Mouse (Mus musculus): ENCODE measurements at regions not wholly inside any gene's neighbourhood (a gene's known extent, or its start where the extent isn't known, plus 50 kb on each side); places are given as distances from the start of the nearest gene placed in this dataset.
A peak's percentile ranks its signal among the peaks of the same experiment; 100 is the strongest.

DNA sequence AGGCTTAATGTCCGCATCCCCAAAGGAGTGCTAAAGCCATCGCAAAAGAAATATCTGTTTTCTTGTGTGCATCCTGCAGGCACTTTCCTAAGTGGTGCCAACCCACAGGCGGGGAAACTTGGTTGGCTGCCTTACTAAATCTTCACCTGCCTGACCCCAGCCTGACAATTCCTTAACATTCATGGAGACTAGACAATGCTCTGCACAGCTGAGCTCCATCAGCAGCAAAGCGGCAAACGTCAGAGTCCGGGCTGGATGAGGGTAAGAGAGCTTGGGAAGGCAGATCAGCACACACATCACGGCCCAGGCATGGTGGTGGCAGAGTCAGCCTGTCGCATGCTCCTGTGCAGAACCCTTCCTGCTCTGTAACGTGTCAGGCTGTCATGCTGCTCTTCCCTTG is 209.8 kb upstream of the Tshz3 start:
- no peak overlapping the region for H3K4me3 ChIP-seq (ENCODE audit: low read depth, low read length)
- DNase-seq (ENCODE audit: low spot score, missing footprints) (no peak), ATAC-seq (ENCODE audit: low FRiP score) (no peak)
- no peak overlapping the region for H3K9ac ChIP-seq (ENCODE audit: low read length)
- no peak overlapping the region for H3K4me2 ChIP-seq
- H3K27me3 ChIP-seq (ENCODE audit: control insufficient read depth, insufficient read depth, low read length): no peaks in the 10 kb centered on the region
- no peak overlapping the region for H3K27ac ChIP-seq (ENCODE audit: low read depth, low read length)
- H3K9me3 ChIP-seq (ENCODE audit: control insufficient read depth, low read length): no peaks in the 10 kb centered on the region
- no peaks in the 10 kb centered on the region for H3K4me1 ChIP-seq (ENCODE audit: control insufficient read depth, insufficient read depth, low read length)
- WGBS: 89% methylated on average over 9 of the region's 9 CpGs
- H3K36me3 ChIP-seq (ENCODE audit: control insufficient read depth, insufficient read depth, low read length): no peaks in the 10 kb centered on the region

DNA sequence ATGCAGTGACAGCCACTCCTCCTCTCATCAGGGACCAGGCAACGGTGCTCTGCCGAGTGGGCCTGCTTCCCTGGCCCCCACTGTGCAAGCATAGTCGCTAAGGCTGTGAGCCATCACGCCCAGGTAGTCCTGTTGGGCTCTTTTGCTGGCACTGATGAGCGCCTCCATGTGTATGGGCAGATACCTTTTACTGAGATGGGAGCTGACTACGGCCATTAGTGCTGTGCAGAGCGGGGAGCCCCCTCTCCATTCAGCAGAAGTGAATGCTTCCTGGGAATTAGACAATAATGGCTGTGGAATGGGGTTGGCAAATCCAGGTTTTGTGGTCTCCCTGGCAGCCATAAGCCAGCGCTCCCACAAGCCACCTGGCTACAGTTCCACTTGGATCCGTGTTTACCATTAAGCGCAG is 206.7 kb upstream of the Tshz3 start:
- DNase-seq (ENCODE audit: low spot score, missing footprints): no peak
- H3K27me3 ChIP-seq (ENCODE audit: control insufficient read depth, insufficient read depth, low read length): no peaks in the 10 kb centered on the region
- no peak overlapping the region for H3K27ac ChIP-seq (ENCODE audit: low read depth, low read length)
- 79% methylated on average over 10 of the region's 10 CpGs for WGBS
- no peak for ATAC-seq (ENCODE audit: low FRiP score)
- no peak overlapping the region for H3K9ac ChIP-seq (ENCODE audit: low read length)
- H3K4me1 ChIP-seq (ENCODE audit: control insufficient read depth, insufficient read depth, low read length): no peaks in the 10 kb centered on the region
- H3K36me3 ChIP-seq (ENCODE audit: control insufficient read depth, insufficient read depth, low read length): no peaks in the 10 kb centered on the region
- H3K4me3 ChIP-seq (ENCODE audit: low read depth, low read length): no peak overlapping the region
- no peak overlapping the region for H3K4me2 ChIP-seq
- no peaks in the 10 kb centered on the region for H3K9me3 ChIP-seq (ENCODE audit: control insufficient read depth, low read length)

DNA sequence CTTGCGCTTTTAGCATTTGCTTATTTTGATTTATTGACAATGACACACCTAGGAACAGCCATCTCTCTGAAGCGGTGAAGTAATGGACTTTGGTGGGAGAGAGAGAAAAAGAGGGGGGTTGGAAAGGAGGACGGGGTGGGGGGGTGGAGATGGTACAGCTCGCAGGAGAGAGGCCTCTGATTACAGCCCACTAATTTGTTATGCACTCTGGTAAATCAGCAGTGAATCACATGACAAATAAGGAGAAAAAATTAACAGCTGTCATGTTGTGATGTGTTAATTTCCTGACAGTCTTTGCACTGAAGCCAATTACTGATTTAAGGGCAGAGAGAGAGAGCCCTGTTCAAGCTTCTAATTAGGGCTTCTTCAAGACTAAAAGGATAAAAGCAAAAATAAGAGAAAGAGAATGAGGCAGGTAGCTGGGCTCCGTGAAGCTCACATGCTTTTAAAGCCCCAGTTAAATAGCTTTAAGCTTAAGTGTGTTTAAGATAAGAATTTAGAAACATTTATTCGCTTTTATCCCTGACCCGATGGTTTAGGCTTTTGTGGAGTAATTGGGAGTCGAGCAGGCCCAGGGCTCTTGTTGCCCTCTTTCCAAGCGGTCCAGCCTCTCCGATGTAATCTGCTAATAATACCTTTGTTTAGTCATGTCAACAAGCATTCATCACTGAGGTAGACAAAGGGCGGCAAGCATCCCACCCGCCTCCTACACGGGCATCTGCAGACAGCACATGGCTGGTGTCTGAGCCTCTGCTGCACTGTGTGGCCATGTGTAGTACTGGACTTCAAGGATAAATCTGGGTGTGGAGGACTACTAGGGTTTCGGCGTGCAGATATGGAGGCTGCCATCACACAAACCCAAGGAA is 193.7 kb upstream of the Tshz3 start:
- ATAC-seq (ENCODE audit: low FRiP score): no peak

DNA sequence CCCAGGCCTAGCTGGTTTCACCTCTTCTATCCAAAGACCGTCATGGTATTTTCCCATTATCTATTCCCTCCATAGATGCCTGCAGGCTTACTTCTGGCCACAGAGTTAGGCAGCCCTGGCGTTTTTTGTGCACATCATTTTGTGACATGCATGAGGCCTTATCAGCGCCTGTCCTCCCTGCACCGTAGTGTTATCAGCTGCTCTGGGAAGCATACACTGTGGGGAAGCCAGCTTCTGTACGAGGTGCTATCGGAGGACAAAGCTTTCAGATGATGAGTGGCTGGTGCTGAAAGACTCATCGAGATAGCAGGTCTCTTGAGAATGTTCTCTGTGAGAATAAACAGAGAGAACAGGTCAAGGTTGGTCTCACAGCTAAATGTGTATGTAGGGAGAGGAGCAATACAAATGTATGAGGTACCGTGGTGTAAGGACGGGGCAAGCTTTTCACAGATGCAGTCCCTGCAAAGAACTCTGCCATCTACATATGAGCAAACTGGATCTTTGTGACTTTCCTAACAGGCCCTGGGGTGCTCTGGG is 190.0 kb upstream of the Tshz3 start:
- H3K36me3 ChIP-seq (ENCODE audit: control insufficient read depth, insufficient read depth, low read length): no peaks in the 10 kb centered on the region
- no peak overlapping the region for H3K4me2 ChIP-seq
- no peaks in the 10 kb centered on the region for H3K9me3 ChIP-seq (ENCODE audit: control insufficient read depth, low read length)
- no peak for DNase-seq (ENCODE audit: low spot score, missing footprints)
- no peak overlapping the region for H3K4me3 ChIP-seq (ENCODE audit: low read depth, low read length)
- no peaks in the 10 kb centered on the region; the same call in 1 of the 2 replicates for H3K27me3 ChIP-seq (ENCODE audit: control insufficient read depth, insufficient read depth, low read length)
- H3K9ac ChIP-seq (ENCODE audit: low read length): no peak overlapping the region
- no peak for ATAC-seq (ENCODE audit: low FRiP score)
- WGBS: 89% methylated on average over 9 of the region's 9 CpGs
- H3K27ac ChIP-seq (ENCODE audit: low read depth, low read length): no peak overlapping the region
- no peaks in the 10 kb centered on the region for H3K4me1 ChIP-seq (ENCODE audit: control insufficient read depth, insufficient read depth, low read length)

More for the DNA sequence above, 193.7 kb upstream of the Tshz3 start:
- Histone ChIP-seq H3K4me1 (ENCODE audit: control insufficient read depth, insufficient read depth, low read length) (no peaks in the 10 kb centered on the region), H3K9ac (ENCODE audit: low read length) (no peak overlapping the region), H3K9me3 (ENCODE audit: control insufficient read depth, low read length) (no peaks in the 10 kb centered on the region), H3K27ac (ENCODE audit: low read depth, low read length) (no peak overlapping the region), H3K27me3 (ENCODE audit: control insufficient read depth, insufficient read depth, low read length) (no peaks in the 10 kb centered on the region; the same call in 1 of the 2 replicates), H3K4me3 (ENCODE audit: low read depth, low read length) (no peak overlapping the region), H3K4me2 (no peak overlapping the region), H3K36me3 (ENCODE audit: control insufficient read depth, insufficient read depth, low read length) (no peaks in the 10 kb centered on the region)
- 61% methylated on average over 15 of the region's 15 CpGs for WGBS
- DNase-seq (ENCODE audit: low spot score, missing footprints): no peak

DNA sequence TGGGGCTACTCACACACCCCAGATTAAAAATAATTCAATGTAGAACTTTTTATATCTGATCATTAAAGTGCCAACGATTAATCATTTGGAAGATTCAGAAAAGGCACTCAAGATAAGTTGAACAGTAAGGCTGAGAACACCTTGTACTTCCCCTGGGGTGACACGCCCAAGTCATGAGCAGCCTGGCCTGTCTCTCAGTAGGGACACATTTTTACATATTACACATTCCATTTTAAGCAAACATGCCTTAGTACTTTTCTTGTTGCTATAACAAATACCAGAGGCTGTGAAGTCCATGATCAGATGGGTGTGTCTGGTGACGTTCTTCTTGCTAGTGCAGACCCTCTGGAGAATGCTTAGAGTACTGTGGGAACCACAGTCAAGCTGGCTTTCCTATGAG is 184.2 kb upstream of the Tshz3 start:
- Histone ChIP-seq H3K36me3 (ENCODE audit: control insufficient read depth, insufficient read depth, low read length) (no peaks in the 10 kb centered on the region), H3K27me3 (ENCODE audit: control insufficient read depth, insufficient read depth, low read length) (no peaks in the 10 kb centered on the region), H3K4me2 (no peak overlapping the region), H3K4me1 (ENCODE audit: control insufficient read depth, insufficient read depth, low read length) (no peaks in the 10 kb centered on the region), H3K9me3 (ENCODE audit: control insufficient read depth, low read length) (no peaks in the 10 kb centered on the region), H3K9ac (ENCODE audit: low read length) (no peak overlapping the region), H3K4me3 (ENCODE audit: low read depth, low read length) (no peak overlapping the region), H3K27ac (ENCODE audit: low read depth, low read length) (no peak overlapping the region)
- WGBS: 83% methylated on average over 3 of the region's 3 CpGs
- DNase-seq (ENCODE audit: low spot score, missing footprints): no peak
- no peak for ATAC-seq (ENCODE audit: low FRiP score)

GRCm38 (mm10) chr7:36516094-36516663 is 181.7 kb upstream of the Tshz3 start:
- H3K4me1 ChIP-seq (ENCODE audit: control insufficient read depth, insufficient read depth, low read length): no peaks in the 10 kb centered on the region
- WGBS: 70% methylated on average over 7 of the region's 7 CpGs
- H3K4me2 ChIP-seq: no peak overlapping the region
- peak; percentile 62 for DNase-seq (ENCODE audit: low spot score, missing footprints)
- H3K36me3 ChIP-seq (ENCODE audit: control insufficient read depth, insufficient read depth, low read length): no peaks in the 10 kb centered on the region
- H3K4me3 ChIP-seq (ENCODE audit: low read depth, low read length): no peak overlapping the region
- no peak overlapping the region for H3K9ac ChIP-seq (ENCODE audit: low read length)
- H3K9me3 ChIP-seq (ENCODE audit: control insufficient read depth, low read length): no peaks in the 10 kb centered on the region
- ATAC-seq (ENCODE audit: low FRiP score): no peak
- no peak overlapping the region for H3K27ac ChIP-seq (ENCODE audit: low read depth, low read length)
- H3K27me3 ChIP-seq (ENCODE audit: control insufficient read depth, insufficient read depth, low read length): no peaks in the 10 kb centered on the region

DNA sequence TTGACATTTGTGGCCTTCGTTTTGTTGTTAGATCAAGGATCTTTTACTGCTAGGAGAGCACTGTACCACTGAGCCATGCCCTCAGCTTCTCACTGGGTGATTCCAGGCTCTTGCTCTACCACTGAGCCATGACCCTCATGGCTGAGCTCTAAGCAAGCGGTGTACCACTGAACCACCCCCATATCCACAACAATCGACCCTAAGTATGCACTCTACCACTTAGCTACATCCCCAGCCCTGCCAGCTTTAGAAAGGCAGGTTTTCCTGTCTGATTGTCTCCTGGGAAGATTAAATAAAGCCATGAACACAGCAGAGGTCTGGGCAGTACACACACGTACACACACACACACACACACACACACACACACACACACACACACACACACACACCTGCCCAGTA is 178.9 kb upstream of the Tshz3 start:
- Histone ChIP-seq H3K4me2 (no peak overlapping the region), H3K27ac (ENCODE audit: low read depth, low read length) (no peak overlapping the region), H3K36me3 (ENCODE audit: control insufficient read depth, insufficient read depth, low read length) (no peaks in the 10 kb centered on the region), H3K9ac (ENCODE audit: low read length) (no peak overlapping the region), H3K4me3 (ENCODE audit: low read depth, low read length) (no peak overlapping the region), H3K9me3 (ENCODE audit: control insufficient read depth, low read length) (no peaks in the 10 kb centered on the region), H3K27me3 (ENCODE audit: control insufficient read depth, insufficient read depth, low read length) (no peaks in the 10 kb centered on the region), H3K4me1 (ENCODE audit: control insufficient read depth, insufficient read depth, low read length) (no peaks in the 10 kb centered on the region)
- DNase-seq (ENCODE audit: low spot score, missing footprints) (peak; percentile 54), ATAC-seq (ENCODE audit: low FRiP score) (no peak)
- 83% methylated on average over 4 of the region's 4 CpGs for WGBS

- no peak overlapping the region for H3K9ac ChIP-seq (ENCODE audit: low read length)
These were observed 175.0 kb upstream of the Tshz3 start for GRCm38 (mm10) chr7:36522960-36523359.

GRCm38 (mm10) chr7:36526148-36526547 is 171.8 kb upstream of the Tshz3 start:
- no peak for DNase-seq (ENCODE audit: low spot score, missing footprints)
- peaks cover 4% of the 10 kb centered on the region; the same call in 1 of the 2 replicates for H3K27me3 ChIP-seq (ENCODE audit: control insufficient read depth, insufficient read depth, low read length)
- H3K4me1 ChIP-seq (ENCODE audit: control insufficient read depth, insufficient read depth, low read length): peaks cover 6% of the 10 kb centered on the region; the same call in 1 of the 2 replicates
- no peaks in the 10 kb centered on the region for H3K36me3 ChIP-seq (ENCODE audit: control insufficient read depth, insufficient read depth, low read length)
- no peaks in the 10 kb centered on the region for H3K9me3 ChIP-seq (ENCODE audit: control insufficient read depth, low read length)
- H3K4me2 ChIP-seq: no peak overlapping the region
- ATAC-seq (ENCODE audit: low FRiP score): no peak
- 64% methylated on average over 7 of the region's 7 CpGs for WGBS
- H3K9ac ChIP-seq (ENCODE audit: low read length): no peak overlapping the region
- H3K27ac ChIP-seq (ENCODE audit: low read depth, low read length): no peak overlapping the region
- H3K4me3 ChIP-seq (ENCODE audit: low read depth, low read length): no peak overlapping the region

More at GRCm38 (mm10) chr7:36522960-36523359, 175.0 kb upstream of the Tshz3 start:
- Histone ChIP-seq H3K27ac (ENCODE audit: low read depth, low read length) (no peak overlapping the region), H3K4me1 (ENCODE audit: control insufficient read depth, insufficient read depth, low read length) (peaks cover 6% of the 10 kb centered on the region; the same call in 1 of the 2 replicates), H3K36me3 (ENCODE audit: control insufficient read depth, insufficient read depth, low read length) (no peaks in the 10 kb centered on the region), H3K4me2 (no peak overlapping the region), H3K9me3 (ENCODE audit: control insufficient read depth, low read length) (no peaks in the 10 kb centered on the region), H3K27me3 (ENCODE audit: control insufficient read depth, insufficient read depth, low read length) (peaks cover under 1% of the 10 kb centered on the region; the same call in 1 of the 2 replicates), H3K4me3 (ENCODE audit: low read depth, low read length) (no peak overlapping the region)
- WGBS: 67% methylated on average over 5 of the region's 5 CpGs
- DNase-seq (ENCODE audit: low spot score, missing footprints): no peak
- ATAC-seq (ENCODE audit: low FRiP score): no peak
